Mouse (Mus musculus): ENCODE measurements around the gene Il1rap. TPM values are rescaled to one million over a fixed set of nuclear protein-coding genes. Genes with fewer than 3 reads are reported as not detected.

Il1rap gene
- 4.5 and 5.0 TPM in 2 replicates for polyA plus RNA-seq (2015; fragmentation: Nextera tagmentation; extraction: Ambion mirVana)

DNA sequence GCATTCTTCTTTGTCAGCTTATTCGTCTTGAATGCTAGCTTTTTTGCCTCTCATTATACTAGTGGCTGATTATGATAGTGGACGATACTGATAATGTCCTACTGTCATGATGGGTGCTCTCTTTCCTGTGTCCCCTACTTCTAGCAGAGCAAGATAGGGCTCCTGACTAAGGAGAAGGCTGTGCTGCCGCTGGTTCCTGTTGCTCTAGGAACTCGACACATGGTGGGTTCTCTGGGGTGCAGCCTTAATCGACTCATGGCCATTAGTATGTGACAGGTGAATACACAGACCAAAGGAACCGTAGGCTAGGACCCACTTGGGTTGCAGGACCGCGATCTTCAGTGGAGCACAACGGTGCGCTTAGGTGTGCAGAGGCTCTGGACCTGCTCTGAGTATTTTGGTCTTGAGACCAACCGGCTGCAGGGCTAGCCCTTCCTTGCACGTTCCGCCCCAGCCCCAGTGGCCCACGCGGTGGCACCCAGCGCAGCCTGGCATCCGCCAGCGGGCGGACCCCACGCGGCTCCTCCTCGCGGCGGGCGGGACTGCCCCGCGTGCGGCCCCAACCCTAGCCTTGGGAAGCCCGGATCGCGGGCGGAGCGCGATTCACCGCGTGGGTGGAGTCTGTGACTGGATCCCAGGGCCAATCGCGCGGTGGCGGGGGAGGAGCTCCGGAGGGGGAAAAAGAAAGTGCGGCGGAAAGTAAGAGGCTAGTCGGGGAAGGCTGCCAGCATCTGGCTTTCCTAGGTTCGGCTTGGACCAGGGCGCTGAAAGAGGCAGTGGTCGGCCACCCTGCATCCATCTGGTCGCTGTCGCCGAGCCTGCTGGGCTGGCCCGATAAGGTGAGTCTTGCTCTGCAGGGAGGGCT lies at the start of gene Il1rap:
Gene Il1rap (plus strand): TSS at position 657 of the 865 bp plus-strand sequence.
- Histone ChIP-seq H3K4me2 (peak within 1 kb of the TSS; percentile 92), H3K27ac (peak within 1 kb of the TSS; percentile 75), H3K36me3 (no peaks in the 10 kb centered on the region), H3K9ac (peak within 1 kb of the TSS; percentile 79), H3K9me3 (replicated peaks) (no peaks in the 10 kb centered on the region), H3K4me3 (peak within 1 kb of the TSS; percentile 84), H3K4me1 (replicated peaks) (peaks cover 9% of the 10 kb centered on the region), H3K27me3 (no peaks in the 10 kb centered on the region; the same call in 1 of the 2 replicates)
- WGBS: 3% methylated on average over 51 of the region's 51 CpGs
- ATAC-seq (replicated peaks; ENCODE audit: insufficient number of reproducible peaks, insufficient read depth, low FRiP score, low read depth): peak; percentile 98

DNA sequence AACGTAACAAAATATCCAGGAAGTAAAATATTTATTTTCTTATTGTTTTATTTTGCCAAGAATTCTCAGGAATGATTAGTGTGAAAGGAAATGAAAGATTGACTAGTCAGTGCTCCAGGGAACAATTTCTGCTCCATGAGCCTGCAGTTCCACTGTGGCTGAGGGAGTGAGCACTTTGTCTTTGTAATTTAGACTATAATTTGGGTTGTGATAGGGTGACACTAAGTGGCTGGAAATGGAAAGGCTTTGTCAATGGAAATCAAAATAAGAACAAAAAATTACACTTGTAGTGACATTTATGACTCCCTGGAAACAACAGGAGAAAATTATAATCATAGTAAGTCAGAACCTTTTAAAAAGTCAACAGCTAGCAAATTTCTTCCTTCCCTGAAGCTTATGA lies 49.2 kb upstream of the Il1rap start:
- Histone ChIP-seq H3K9me3 (replicated peaks) (no peaks in the 10 kb centered on the region), H3K4me1 (replicated peaks) (no peaks in the 10 kb centered on the region), H3K27ac (no peak overlapping the region), H3K4me3 (no peak overlapping the region), H3K27me3 (no peaks in the 10 kb centered on the region), H3K4me2 (no peak overlapping the region), H3K36me3 (no peaks in the 10 kb centered on the region), H3K9ac (no peak overlapping the region)
- ATAC-seq (replicated peaks; ENCODE audit: insufficient number of reproducible peaks, insufficient read depth, low FRiP score, low read depth): no peak
- WGBS: 74% methylated on average over 1 of the region's 1 CpGs

DNA sequence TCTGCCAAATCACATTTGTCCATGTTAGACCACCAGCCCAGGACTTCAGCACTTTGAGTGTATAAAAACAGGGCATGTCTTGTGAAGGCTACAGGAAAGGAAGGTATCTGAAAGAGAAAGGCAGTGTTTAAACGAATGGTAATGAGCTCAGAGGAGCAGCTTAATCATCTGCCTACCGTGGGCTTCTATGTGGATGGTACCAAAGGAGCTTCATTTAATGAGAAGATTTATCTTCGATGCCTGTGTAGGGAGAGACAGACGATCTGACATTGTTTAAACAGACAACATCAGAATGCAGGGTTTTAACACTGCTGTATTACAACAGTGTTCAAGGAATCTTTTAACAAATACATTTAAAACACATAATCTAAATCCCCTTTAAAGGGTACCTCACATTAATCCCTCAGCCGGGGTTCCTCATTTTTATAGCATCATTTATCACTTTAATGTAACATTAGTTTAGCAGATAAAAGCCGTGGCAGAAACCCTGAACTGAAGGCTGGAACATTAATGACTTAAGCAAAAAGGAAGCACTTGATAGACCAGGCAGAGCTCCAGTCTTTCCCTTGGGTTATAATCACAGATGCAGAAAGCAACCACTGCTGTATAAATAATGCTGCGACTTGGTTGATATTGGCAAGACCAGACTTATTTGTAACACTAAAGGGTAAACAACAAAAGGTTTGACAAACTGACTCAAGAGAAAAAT lies 35.2 kb upstream of the Il1rap start:
- ATAC-seq (replicated peaks; ENCODE audit: insufficient number of reproducible peaks, insufficient read depth, low FRiP score, low read depth): no peak
- Histone ChIP-seq H3K36me3 (no peaks in the 10 kb centered on the region), H3K9me3 (replicated peaks) (no peaks in the 10 kb centered on the region), H3K9ac (no peak overlapping the region), H3K4me3 (no peak overlapping the region), H3K27me3 (no peaks in the 10 kb centered on the region), H3K4me2 (no peak overlapping the region), H3K27ac (no peak overlapping the region), H3K4me1 (replicated peaks) (no peaks in the 10 kb centered on the region)
- 34% methylated on average over 7 of the region's 7 CpGs for WGBS

DNA sequence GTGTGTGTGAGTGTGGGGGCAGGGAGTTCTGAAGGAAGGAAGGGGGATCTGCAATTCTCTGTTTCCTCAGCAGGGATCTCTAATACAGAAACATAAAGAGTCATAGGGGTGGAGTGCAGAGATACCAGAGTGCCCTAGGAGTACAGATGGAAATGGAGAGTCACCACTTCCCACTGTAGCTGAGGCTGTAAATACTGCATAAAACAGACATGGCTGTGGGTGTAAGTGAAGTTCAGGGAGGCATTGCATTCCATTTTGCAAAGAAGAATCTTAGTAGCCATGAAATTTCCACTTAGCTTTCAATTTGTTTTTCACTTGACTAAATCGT lies 34.7 kb upstream of the Il1rap start:
- Histone ChIP-seq H3K4me3 (no peak overlapping the region), H3K27ac (no peak overlapping the region), H3K36me3 (no peaks in the 10 kb centered on the region), H3K4me1 (replicated peaks) (no peaks in the 10 kb centered on the region), H3K9ac (no peak overlapping the region), H3K27me3 (no peaks in the 10 kb centered on the region), H3K4me2 (no peak overlapping the region), H3K9me3 (replicated peaks) (no peaks in the 10 kb centered on the region)
- no peak for ATAC-seq (replicated peaks; ENCODE audit: insufficient number of reproducible peaks, insufficient read depth, low FRiP score, low read depth)
- 79% methylated on average over 1 of the region's 1 CpGs for WGBS

DNA sequence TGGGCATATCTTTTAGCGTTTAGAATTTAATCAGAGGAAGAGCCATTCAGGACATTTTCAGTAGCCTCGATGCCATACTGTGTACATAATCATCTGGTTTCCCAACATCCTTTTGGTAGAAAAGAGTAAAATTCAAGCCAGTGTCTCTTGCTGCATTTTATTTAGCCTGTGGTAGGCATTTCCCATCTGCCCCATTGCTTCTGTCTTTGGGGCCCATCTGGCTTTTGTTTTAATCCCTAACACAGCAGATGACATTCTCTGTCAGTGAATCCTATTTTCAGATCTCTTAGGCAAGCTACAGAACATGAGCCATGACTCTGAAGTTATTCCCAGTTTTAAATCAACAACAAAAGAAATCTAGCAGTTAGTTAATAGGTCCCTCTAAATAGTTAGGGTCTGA lies 32.3 kb upstream of the Il1rap start:
- Histone ChIP-seq H3K36me3 (no peaks in the 10 kb centered on the region), H3K27ac (no peak overlapping the region; the same call in 1 of the 2 replicates), H3K4me1 (replicated peaks) (no peaks in the 10 kb centered on the region), H3K9ac (no peak overlapping the region), H3K4me2 (no peak overlapping the region), H3K9me3 (replicated peaks) (no peaks in the 10 kb centered on the region), H3K4me3 (no peak overlapping the region), H3K27me3 (no peaks in the 10 kb centered on the region)
- 75% methylated on average over 2 of the region's 2 CpGs for WGBS
- no peak for ATAC-seq (replicated peaks; ENCODE audit: insufficient number of reproducible peaks, insufficient read depth, low FRiP score, low read depth)

DNA sequence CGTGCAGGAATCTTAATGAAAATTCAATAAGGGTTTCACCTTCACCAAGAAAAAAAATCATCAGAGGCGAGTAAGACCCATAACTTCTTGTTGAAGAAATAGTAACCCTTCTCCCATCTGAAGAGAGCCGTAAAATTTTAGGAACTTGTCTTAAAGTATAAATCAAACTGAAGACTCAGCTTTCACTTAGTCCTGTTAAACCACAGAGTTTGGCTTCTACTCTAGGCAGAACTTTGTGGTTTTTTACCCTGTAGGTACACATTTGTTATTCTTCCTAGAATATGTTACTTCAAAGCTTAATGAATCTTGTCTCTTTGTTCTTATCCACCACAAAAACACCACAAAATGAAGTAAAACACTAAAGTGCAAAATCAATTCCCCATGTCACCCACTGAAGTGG lies 29.3 kb upstream of the Il1rap start:
- Histone ChIP-seq H3K4me1 (replicated peaks) (no peaks in the 10 kb centered on the region), H3K27me3 (no peaks in the 10 kb centered on the region), H3K27ac (no peak overlapping the region), H3K4me3 (no peak overlapping the region), H3K36me3 (no peaks in the 10 kb centered on the region), H3K9me3 (replicated peaks) (no peaks in the 10 kb centered on the region), H3K4me2 (no peak overlapping the region), H3K9ac (no peak overlapping the region)
- 81% methylated on average over 3 of the region's 3 CpGs for WGBS
- ATAC-seq (replicated peaks; ENCODE audit: insufficient number of reproducible peaks, insufficient read depth, low FRiP score, low read depth): no peak

DNA sequence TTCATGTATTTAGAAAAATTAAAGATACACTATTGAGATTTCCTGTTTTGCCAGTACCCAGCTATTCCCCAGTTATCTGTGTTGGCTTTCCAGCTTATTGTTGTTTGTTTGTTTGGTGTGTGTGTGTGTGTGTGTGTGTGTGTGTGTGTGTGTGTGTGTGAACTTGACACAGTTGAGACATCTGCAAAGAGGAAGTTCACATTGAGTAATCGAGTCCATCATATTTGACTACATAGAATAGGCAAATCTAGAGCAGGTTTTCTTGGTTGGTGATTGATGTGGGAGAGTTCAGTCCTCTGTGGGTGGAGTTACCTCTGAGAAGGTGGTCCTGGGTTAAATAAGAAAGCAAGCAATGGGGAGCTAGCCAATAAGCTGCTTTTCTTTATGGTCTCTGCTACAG lies 22.7 kb upstream of the Il1rap start:
- ATAC-seq (replicated peaks; ENCODE audit: insufficient number of reproducible peaks, insufficient read depth, low FRiP score, low read depth): no peak
- Histone ChIP-seq H3K36me3 (no peaks in the 10 kb centered on the region), H3K27ac (no peak overlapping the region), H3K9ac (no peak overlapping the region), H3K4me2 (no peak overlapping the region), H3K4me1 (replicated peaks) (no peaks in the 10 kb centered on the region), H3K9me3 (replicated peaks) (no peaks in the 10 kb centered on the region), H3K27me3 (no peaks in the 10 kb centered on the region), H3K4me3 (no peak overlapping the region)
- WGBS: 72% methylated on average over 1 of the region's 1 CpGs

DNA sequence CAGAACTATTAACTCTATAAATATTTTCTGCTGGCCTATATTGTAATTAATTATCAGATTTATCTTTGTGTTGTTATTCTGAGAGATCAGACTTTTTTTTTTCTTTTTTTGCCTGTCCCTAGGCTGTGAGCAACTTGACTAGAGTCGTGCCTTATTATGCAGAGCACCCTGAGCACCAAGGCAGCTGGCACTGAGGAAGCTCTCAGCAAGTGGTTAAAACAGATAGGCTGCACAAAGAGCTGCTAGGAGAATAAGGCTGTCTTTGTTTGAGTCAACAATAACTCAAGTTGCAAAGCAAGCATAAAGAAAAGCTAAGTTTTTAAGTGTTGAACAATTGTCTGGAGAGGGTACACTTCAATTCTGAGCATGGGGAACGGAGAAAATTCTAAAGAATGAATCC lies 19.8 kb upstream of the Il1rap start:
- Histone ChIP-seq H3K27ac (no peak overlapping the region), H3K27me3 (no peaks in the 10 kb centered on the region), H3K9me3 (replicated peaks) (no peaks in the 10 kb centered on the region), H3K9ac (no peak overlapping the region), H3K4me2 (no peak overlapping the region), H3K4me3 (no peak overlapping the region), H3K36me3 (no peaks in the 10 kb centered on the region), H3K4me1 (replicated peaks) (no peaks in the 10 kb centered on the region)
- 42% methylated on average over 2 of the region's 2 CpGs for WGBS
- no peak for ATAC-seq (replicated peaks; ENCODE audit: insufficient number of reproducible peaks, insufficient read depth, low FRiP score, low read depth)

DNA sequence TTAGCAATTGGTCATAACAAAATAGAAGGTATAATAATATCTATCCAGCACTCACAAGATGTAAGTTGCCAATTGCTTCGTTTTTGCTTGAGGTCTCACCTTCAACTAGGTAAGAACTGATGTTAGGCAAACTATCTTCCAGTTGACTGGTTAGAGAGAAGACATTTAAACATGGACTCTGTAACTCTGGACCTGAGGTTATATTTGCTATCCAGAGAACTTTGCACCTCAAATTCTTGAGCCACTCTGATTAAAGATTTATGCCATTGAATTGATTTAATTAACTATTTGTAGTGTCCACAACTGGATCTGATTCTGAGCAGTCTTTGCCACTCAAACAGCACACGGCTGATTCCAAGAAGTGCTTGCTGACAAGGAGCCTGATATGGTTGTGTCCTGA lies 18.7 kb upstream of the Il1rap start:
- Histone ChIP-seq H3K4me2 (no peak overlapping the region), H3K9me3 (replicated peaks) (no peaks in the 10 kb centered on the region), H3K4me3 (no peak overlapping the region), H3K4me1 (replicated peaks) (no peaks in the 10 kb centered on the region), H3K27me3 (no peaks in the 10 kb centered on the region), H3K36me3 (no peaks in the 10 kb centered on the region), H3K27ac (no peak overlapping the region), H3K9ac (no peak overlapping the region)
- ATAC-seq (replicated peaks; ENCODE audit: insufficient number of reproducible peaks, insufficient read depth, low FRiP score, low read depth): no peak
- WGBS: 50% methylated on average over 2 of the region's 2 CpGs

DNA sequence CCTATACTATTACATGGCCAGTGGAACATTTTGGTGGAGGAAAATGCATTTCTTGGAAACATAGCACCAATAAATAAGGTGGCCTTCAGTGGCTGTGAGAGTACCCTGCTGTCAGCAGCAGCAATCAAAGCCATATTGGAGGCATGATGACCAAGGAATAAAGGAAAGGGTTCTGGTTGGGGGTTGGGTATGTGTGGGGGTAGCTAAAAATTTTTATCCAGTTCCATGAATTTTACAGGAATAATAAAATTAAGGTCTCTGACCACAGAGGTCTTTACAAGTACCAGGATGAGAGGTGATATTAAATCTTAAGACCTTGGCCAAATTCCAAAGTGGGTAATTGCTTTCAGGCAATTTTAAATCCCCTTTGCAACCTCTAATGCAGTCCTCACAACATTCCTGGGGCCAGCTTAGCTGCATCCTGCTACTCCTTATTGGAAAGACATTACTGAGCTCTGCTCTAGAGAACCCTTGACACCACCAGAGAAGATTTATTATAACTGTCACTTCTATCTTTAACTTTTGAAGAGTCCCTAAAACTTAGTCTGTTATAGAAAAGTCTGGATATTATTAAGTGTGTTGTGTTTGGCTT lies 12.0 kb upstream of the Il1rap start:
- no peak overlapping the region for H3K9ac ChIP-seq
- ATAC-seq (replicated peaks; ENCODE audit: insufficient number of reproducible peaks, insufficient read depth, low FRiP score, low read depth): no peak
- no peaks in the 10 kb centered on the region for H3K27me3 ChIP-seq
- no peak overlapping the region for H3K4me2 ChIP-seq
- H3K36me3 ChIP-seq: no peaks in the 10 kb centered on the region
- no peaks in the 10 kb centered on the region for H3K9me3 ChIP-seq (replicated peaks)
- H3K4me1 ChIP-seq (replicated peaks): no peaks in the 10 kb centered on the region
- no peak overlapping the region for H3K27ac ChIP-seq
- no peak overlapping the region for H3K4me3 ChIP-seq

DNA sequence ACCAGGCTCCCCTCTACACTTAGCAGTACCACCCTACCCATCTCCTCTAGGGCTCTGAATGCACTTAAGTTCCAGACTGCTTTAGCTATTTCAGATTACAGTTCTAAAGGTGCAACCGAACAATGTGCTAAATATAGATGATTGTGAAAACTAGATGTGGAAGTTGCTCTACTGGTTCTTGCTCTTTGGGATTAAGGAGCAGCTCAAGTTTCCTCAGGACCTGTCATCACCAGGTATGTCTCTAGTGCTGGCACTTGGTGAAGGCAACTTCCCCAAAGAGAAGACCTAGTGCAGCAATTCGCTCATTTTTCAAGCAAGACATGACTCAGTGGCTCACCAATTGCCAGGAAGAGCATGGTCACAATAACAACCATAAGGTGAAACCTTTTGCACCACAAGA lies 9.7 kb upstream of the Il1rap start:
- Histone ChIP-seq H3K27me3 (no peaks in the 10 kb centered on the region), H3K4me3 (no peak overlapping the region), H3K4me2 (no peak overlapping the region), H3K4me1 (replicated peaks) (no peaks in the 10 kb centered on the region), H3K9ac (no peak overlapping the region), H3K36me3 (no peaks in the 10 kb centered on the region), H3K27ac (no peak overlapping the region), H3K9me3 (replicated peaks) (no peaks in the 10 kb centered on the region)
- 61% methylated on average over 2 of the region's 2 CpGs for WGBS
- ATAC-seq (replicated peaks; ENCODE audit: insufficient number of reproducible peaks, insufficient read depth, low FRiP score, low read depth): no peak

Measured in heart, embryonic 15.5 days (tissue).